Mouse (Mus musculus) megakaryocyte, embryonic 14.5 days (primary cell): ENCODE data around the gene Gm4553.

Experiments
- FLI1 ChIP-seq: IDR thresholded peaks from 2 replicates; pipeline ENCODE4 v1.6.1; 2012; ENCODE audit warnings: low read length, inconsistent platforms, mixed read lengths
- GATA1 ChIP-seq: IDR thresholded peaks from 3 replicates; pipeline ENCODE4 v1.6.1; 2012; ENCODE audit warnings: mixed read lengths, low read length, inconsistent platforms, borderline replicate concordance

DNA sequence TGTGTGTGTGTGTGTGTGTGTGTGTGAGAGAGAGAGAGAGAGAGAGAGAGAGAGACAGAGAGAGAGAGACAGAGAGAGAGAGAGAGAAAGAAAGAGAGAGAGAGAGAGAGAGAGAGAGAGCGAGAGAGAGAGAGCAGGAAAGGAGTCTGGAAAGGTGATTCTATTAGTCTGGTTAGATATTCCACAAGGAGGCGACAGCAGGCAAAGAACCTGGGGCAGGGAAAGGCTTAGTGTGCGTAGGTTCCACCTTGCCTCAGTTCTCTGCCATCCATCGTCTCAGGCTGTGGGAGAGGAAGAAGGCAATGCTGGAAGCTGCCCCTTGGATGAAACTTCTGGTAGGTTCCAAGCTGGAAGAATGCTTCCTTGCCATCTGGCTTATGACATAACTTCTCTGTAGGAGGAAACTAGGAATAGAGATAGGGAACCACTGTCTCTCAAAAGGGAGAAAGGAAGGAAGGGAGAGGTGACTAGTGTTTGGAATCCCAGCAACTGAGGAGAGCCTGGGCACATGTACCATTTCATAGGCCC is 20.1 kb downstream of the Gm4553 start:
- TF ChIP-seq GATA1 (no peak), FLI1 (no peak)
